Mouse (Mus musculus) liver, embryonic 15.5 days (tissue): ENCODE data around the gene Mlycd. TPM values are rescaled to one million over a fixed set of nuclear protein-coding genes. Genes with fewer than 3 reads are reported as not detected.

ENCODE experiments used
- ATAC-seq: fragments of 200-750 bp; cut with Nextera tagmentation; 2 replicates; pipeline ENCODE4 v1.8.0; 2017; ENCODE audit warnings: moderate number of reproducible peaks, mild to moderate bottlenecking, moderate library complexity; ENCODE audit not compliant: insufficient read depth
- H3K27ac ChIP-seq: fragments of 300-500 bp; sonication (generic); replicated peaks from 2 replicates; pipeline ENCODE4 v1.5.1; 2015; ENCODE audit warnings: mild to moderate bottlenecking, inconsistent platforms
- H3K27me3 ChIP-seq: fragments of 300-500 bp; sonication (generic); 2 replicates; pipeline ENCODE4 v1.6.1; 2015; ENCODE audit warnings: mild to moderate bottlenecking, inconsistent platforms
- H3K36me3 ChIP-seq: fragments of 300-500 bp; sonication (generic); replicated peaks from 2 replicates; pipeline ENCODE4 v1.6.1; 2015; ENCODE audit warnings: moderate library complexity, mild to moderate bottlenecking, inconsistent platforms
- H3K4me1 ChIP-seq: fragments of 300-500 bp; sonication (generic); replicated peaks from 2 replicates; pipeline ENCODE4 v1.6.1; 2015; ENCODE audit warnings: inconsistent platforms
- H3K4me2 ChIP-seq: fragments of 300-500 bp; sonication (generic); 2 replicates; pipeline ENCODE4 v1.6.1; 2015; ENCODE audit warnings: moderate library complexity, mild to moderate bottlenecking, inconsistent platforms
- H3K4me3 ChIP-seq: fragments of 300-500 bp; sonication (generic); replicated peaks from 2 replicates; pipeline ENCODE4 v1.5.1; 2015; ENCODE audit warnings: mild to moderate bottlenecking, inconsistent platforms
- H3K9ac ChIP-seq: fragments of 300-500 bp; sonication (generic); 2 replicates; pipeline ENCODE4 v1.6.1; 2015; ENCODE audit warnings: moderate library complexity, mild to moderate bottlenecking, inconsistent platforms
- H3K9me3 ChIP-seq: fragments of 300-500 bp; sonication (generic); replicated peaks from 2 replicates; pipeline ENCODE4 v1.6.1; 2016; ENCODE audit warnings: inconsistent platforms
- WGBS: fragments of 180-500 bp; shearing (Covaris S2); methylation state at CpG from one replicate; pipeline ENCODE4 v1.1.7; 2015; ENCODE audit warnings: mixed read lengths; ENCODE audit not compliant: insufficient replicate concordance; 5-methylcytosine and 5-hydroxymethylcytosine counted together
- polyA plus RNA-seq: library from polyadenylated mRNA; unstranded; fragments of >200 nt; fragmentation: Nextera tagmentation; extraction: Ambion mirVana; gene quantifications from 2 replicates; pipeline ENCODE4 v1.2.1, GENCODE M21; 2015

The Mlycd gene
- polyA plus RNA-seq, 1 experiment from 2014 or later = 11.5 TPM

GRCm38 (mm10) chr8:119378476-119378875, 16.2 kb upstream of the Mlycd start:
- Histone ChIP-seq H3K9ac (no peak overlapping the region), H3K27me3 (no peaks in the 10 kb centered on the region), H3K27ac (no peak overlapping the region), H3K9me3 (no peaks in the 10 kb centered on the region), H3K36me3 (no peaks in the 10 kb centered on the region), H3K4me1 (no peaks in the 10 kb centered on the region; the same call in 1 of the 2 replicates), H3K4me3 (no peak overlapping the region), H3K4me2 (no peak overlapping the region)
- 60% methylated on average over 7 of the region's 7 CpGs for WGBS
- ATAC-seq = no peak

GRCm38 (mm10) chr8:119380619-119381018, 14.1 kb upstream of the Mlycd start:
- Histone ChIP-seq H3K9ac (no peak overlapping the region), H3K4me3 (no peak overlapping the region), H3K27ac (no peak overlapping the region), H3K9me3 (no peaks in the 10 kb centered on the region), H3K4me2 (no peak overlapping the region), H3K36me3 (no peaks in the 10 kb centered on the region), H3K27me3 (no peaks in the 10 kb centered on the region), H3K4me1 (no peaks in the 10 kb centered on the region)
- no peak for ATAC-seq
- 24% methylated on average over 4 of the region's 4 CpGs for WGBS

- WGBS = 23% methylated on average over 10 of the region's 10 CpGs
- H3K9me3 ChIP-seq = no peaks in the 10 kb centered on the region
- no peak overlapping the region for H3K4me3 ChIP-seq
- H3K27ac ChIP-seq = no peak overlapping the region
- H3K4me1 ChIP-seq = no peaks in the 10 kb centered on the region
- no peak overlapping the region for H3K9ac ChIP-seq
- no peaks in the 10 kb centered on the region for H3K36me3 ChIP-seq
- H3K4me2 ChIP-seq = no peak overlapping the region
- no peak for ATAC-seq
- no peaks in the 10 kb centered on the region for H3K27me3 ChIP-seq
Observed at GRCm38 (mm10) chr8:119384478-119384877, 10.2 kb upstream of the Mlycd start.

- no peak for ATAC-seq
- no peaks in the 10 kb centered on the region for H3K27me3 ChIP-seq
- no peaks in the 10 kb centered on the region for H3K9me3 ChIP-seq
- H3K9ac ChIP-seq = no peak overlapping the region
- no peaks in the 10 kb centered on the region for H3K4me1 ChIP-seq
- H3K27ac ChIP-seq = no peak overlapping the region
- no peaks in the 10 kb centered on the region for H3K36me3 ChIP-seq
- WGBS = 41% methylated on average over 6 of the region's 6 CpGs
- no peak overlapping the region for H3K4me2 ChIP-seq
- H3K4me3 ChIP-seq = no peak overlapping the region
Observed at GRCm38 (mm10) chr8:119385854-119386253, 8.8 kb upstream of the Mlycd start.

- no peak overlapping the region for H3K27ac ChIP-seq
- H3K4me3 ChIP-seq = no peak overlapping the region
- ATAC-seq = no peak
- 51% methylated on average over 6 of the region's 6 CpGs for WGBS
- no peak overlapping the region for H3K9ac ChIP-seq
- H3K36me3 ChIP-seq = no peaks in the 10 kb centered on the region
- H3K9me3 ChIP-seq = no peaks in the 10 kb centered on the region
- H3K4me2 ChIP-seq = no peak overlapping the region
- H3K4me1 ChIP-seq = no peaks in the 10 kb centered on the region
- H3K27me3 ChIP-seq = no peaks in the 10 kb centered on the region
Observed at GRCm38 (mm10) chr8:119386988-119387387, 7.7 kb upstream of the Mlycd start.

- 66% methylated on average over 9 of the region's 9 CpGs for WGBS
- H3K4me3 ChIP-seq = peak overlapping the region; percentile 74
- peaks cover 33% of the 10 kb centered on the region for H3K4me1 ChIP-seq
- no peak for ATAC-seq
- H3K27me3 ChIP-seq = no peaks in the 10 kb centered on the region
- H3K9ac ChIP-seq = peak overlapping the region; percentile 50; the same call in 1 of the 2 replicates
- no peaks in the 10 kb centered on the region for H3K9me3 ChIP-seq
- no peaks in the 10 kb centered on the region for H3K36me3 ChIP-seq
- peak overlapping the region; percentile 97 for H3K4me2 ChIP-seq
- no peak overlapping the region for H3K27ac ChIP-seq
Observed at GRCm38 (mm10) chr8:119394097-119394496, 581 bp upstream of the Mlycd start.

GRCm38 (mm10) chr8:119395072-119395950, 633 bp downstream of the Mlycd start:
- ATAC-seq = peak; percentile 45

GRCm38 (mm10) chr8:119398558-119398957, 3.9 kb downstream of the Mlycd start:
- WGBS = 75% methylated on average over 9 of the region's 9 CpGs

More at GRCm38 (mm10) chr8:119395072-119395950, 633 bp downstream of the Mlycd start:
- peak overlapping the region; percentile 74 for H3K4me3 ChIP-seq
- H3K36me3 ChIP-seq = no peaks in the 10 kb centered on the region
- peak overlapping the region; percentile 97 for H3K4me2 ChIP-seq
- no peaks in the 10 kb centered on the region for H3K9me3 ChIP-seq
- peak overlapping the region; percentile 69 for H3K27ac ChIP-seq
- peak overlapping the region; percentile 71 for H3K9ac ChIP-seq
- peaks cover 35% of the 10 kb centered on the region for H3K4me1 ChIP-seq
- H3K27me3 ChIP-seq = no peaks in the 10 kb centered on the region
- 4% methylated on average over 83 of the region's 83 CpGs for WGBS

GRCm38 (mm10) chr8:119399255-119399654, 4.6 kb downstream of the Mlycd start:
- no peaks in the 10 kb centered on the region for H3K9me3 ChIP-seq
- H3K36me3 ChIP-seq = 0 out of 2 replicates have a peak, but pooled peaks cover 3% of the 10 kb centered on the region
- H3K4me2 ChIP-seq = no peak overlapping the region
- peaks cover 37% of the 10 kb centered on the region for H3K4me1 ChIP-seq
- no peaks in the 10 kb centered on the region for H3K27me3 ChIP-seq
- ATAC-seq = no peak
- no peak overlapping the region for H3K27ac ChIP-seq
- H3K4me3 ChIP-seq = no peak overlapping the region
- WGBS = 68% methylated on average over 6 of the region's 6 CpGs
- no peak overlapping the region for H3K9ac ChIP-seq

More at GRCm38 (mm10) chr8:119398558-119398957, 3.9 kb downstream of the Mlycd start:
- Histone ChIP-seq H3K27ac (no peak overlapping the region), H3K9me3 (no peaks in the 10 kb centered on the region), H3K4me1 (peaks cover 42% of the 10 kb centered on the region), H3K4me3 (no peak overlapping the region), H3K9ac (no peak overlapping the region), H3K36me3 (0 out of 2 replicates have a peak, but pooled peaks cover 3% of the 10 kb centered on the region), H3K4me2 (no peak overlapping the region), H3K27me3 (no peaks in the 10 kb centered on the region)
- ATAC-seq = no peak

GRCm38 (mm10) chr8:119400122-119400671, 5.5 kb downstream of the Mlycd start:
- no peaks in the 10 kb centered on the region for H3K27me3 ChIP-seq
- no peak overlapping the region for H3K4me3 ChIP-seq
- 67% methylated on average over 9 of the region's 9 CpGs for WGBS
- H3K36me3 ChIP-seq = 0 out of 2 replicates have a peak, but pooled peaks cover 9% of the 10 kb centered on the region
- no peak overlapping the region for H3K9ac ChIP-seq
- H3K4me2 ChIP-seq = no peak overlapping the region
- H3K9me3 ChIP-seq = no peaks in the 10 kb centered on the region
- H3K4me1 ChIP-seq = peaks cover 31% of the 10 kb centered on the region
- no peak overlapping the region for H3K27ac ChIP-seq
- no peak for ATAC-seq

- 65% methylated on average over 3 of the region's 3 CpGs for WGBS
- ATAC-seq = peak; percentile 40; the same call in 1 of the 2 replicates
Observed at GRCm38 (mm10) chr8:119400904-119401303, 6.2 kb downstream of the Mlycd start.

More at GRCm38 (mm10) chr8:119400904-119401303, 6.2 kb downstream of the Mlycd start:
- Histone ChIP-seq H3K9me3 (no peaks in the 10 kb centered on the region), H3K4me1 (peaks cover 24% of the 10 kb centered on the region), H3K4me2 (no peak overlapping the region), H3K9ac (no peak overlapping the region), H3K27me3 (no peaks in the 10 kb centered on the region), H3K36me3 (0 out of 2 replicates have a peak, but pooled peaks cover 9% of the 10 kb centered on the region), H3K4me3 (no peak overlapping the region), H3K27ac (no peak overlapping the region)
